Mouse (Mus musculus) regulatory T cell (primary cell): ENCODE results near the gene Tmem221.
"Not testable (repeated sequence)": the region's sequence is repeated elsewhere in the genome, so short reads cannot be mapped to it uniquely, and the experiment has no call there.

Experiments
- in situ Hi-C: fragments of 300-600 bp; cut with MboI, MseI; formaldehyde crosslinking; loops from one replicate; pipeline ENCODE4 v1.15.1; 2025; ENCODE audit warnings: high pct_unique_total_duplicates

Gene Tmem221

DNA sequence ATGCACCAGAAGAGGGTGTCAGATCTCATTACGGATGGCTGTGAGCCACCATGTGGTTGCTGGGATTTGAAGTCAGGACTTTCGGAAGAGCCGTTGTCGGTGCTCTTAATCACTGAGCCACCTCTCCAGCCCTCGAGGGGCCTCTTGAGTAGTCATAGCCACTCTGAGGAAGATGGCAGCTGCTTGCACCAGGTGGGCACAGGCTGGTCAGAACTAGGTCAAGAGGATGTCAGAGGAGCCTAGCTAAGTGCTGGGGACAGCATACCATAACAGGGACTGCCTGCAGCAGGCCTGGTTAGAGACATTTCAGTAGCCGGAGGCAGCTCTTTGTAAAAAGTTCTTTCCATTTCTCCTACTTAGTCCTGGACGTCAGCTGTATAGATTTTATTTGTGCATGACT, 7.9 kb downstream of the Tmem221 start:
- in situ Hi-C loops: no loop called here

DNA sequence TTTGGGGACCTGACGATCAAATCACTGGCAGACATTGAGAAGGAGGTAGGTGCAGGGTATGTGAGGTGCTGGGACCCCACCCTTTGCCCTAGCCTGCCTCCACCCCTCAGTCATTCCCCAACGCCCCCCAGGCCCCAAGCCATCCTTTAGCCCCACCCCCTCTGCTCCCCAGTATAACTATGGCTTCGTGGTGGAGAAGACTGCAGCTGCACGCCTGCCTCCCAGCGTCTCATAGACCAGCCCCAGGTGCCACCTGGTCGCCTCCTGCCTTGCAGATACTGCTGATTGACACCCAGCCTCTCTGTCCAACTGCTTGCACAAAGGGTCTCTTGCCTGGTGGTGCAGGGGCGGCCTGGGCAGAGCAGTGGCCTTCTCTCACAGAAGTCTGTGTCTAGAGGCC, 11.1 kb downstream of the Tmem221 start:
- in situ Hi-C loops: no loop called here

DNA sequence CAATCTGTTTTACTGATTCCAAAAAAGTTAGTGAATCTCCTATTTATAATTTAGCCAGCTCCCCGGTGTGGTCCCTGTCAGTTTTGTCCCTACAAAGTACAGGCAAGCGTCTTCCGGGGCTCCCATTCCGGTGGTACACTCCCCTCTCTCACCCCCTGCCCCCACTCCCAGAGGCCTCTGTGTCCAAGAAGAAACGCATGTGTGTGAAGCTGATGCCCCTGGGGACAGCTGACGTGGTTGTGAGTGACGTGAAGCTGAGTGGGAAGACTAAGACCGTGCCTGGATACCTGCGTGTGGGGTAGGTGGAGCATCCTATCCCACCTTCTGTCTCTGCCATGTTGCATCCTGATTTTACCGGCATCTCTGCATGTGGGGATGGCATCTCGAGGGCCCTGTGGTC, 13.6 kb downstream of the Tmem221 start:
- in situ Hi-C loops: no loop called here

DNA sequence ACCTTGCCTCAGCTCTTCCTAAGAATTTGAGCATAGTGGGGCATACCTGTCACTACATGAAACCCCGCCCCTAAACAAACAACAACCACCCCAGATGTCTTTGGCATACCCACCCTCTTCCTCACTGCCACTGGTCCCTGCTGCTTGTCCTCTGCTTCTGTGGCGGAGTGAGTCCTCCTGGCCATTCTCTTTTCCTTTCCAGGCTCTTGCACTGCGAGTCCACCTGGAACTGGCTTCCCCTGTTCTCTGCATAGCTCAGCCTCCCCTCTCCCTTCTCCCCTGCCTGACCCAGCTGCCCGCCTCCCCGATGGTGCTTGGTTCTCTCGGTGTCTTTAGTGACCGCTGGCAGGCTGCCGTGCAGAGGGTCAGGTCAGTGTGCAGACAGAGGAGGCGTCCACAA, 14.9 kb downstream of the Tmem221 start:
- in situ Hi-C loops: no loop called here

DNA sequence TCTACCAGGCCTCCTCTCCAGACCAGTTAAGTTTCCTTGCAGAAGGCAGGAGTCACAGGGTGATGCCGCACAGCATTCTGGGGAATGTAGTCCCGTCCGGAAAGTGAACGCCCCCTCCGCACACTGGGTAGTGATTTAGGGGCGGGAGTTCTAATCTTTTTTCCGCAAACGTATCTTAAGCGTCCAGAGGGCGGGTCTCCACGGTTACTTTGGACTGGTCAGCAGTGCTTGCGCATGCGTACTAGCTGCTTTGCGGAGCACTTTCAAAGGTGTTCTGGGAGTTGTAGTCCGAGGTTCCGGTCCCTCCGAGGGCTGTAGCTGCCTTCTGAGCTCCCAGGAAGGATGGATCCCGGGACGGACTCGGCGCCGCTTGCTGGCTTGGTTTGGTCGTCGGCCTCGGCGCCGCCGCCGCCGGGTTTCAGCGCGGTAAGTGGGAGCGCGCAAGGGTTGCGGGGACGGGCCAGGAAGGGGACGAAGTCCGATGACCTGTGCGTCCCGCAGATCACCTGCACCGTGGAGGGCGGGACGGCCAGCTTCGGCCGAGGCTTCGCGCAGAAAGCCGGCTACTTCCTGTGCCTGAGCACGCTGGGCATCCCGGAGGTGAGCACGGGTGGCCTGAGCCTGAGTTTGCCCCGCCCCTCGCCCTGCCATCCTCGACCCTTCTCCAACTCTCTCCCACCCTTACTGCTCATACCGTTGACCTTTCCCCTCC, 15.9 kb downstream of the Tmem221 start, which contains the start of gene Mvb12a:
TSS of gene Mvb12a (plus strand) at position 291 of the 712 bp plus-strand sequence.
- in situ Hi-C loops: no loop called here

DNA sequence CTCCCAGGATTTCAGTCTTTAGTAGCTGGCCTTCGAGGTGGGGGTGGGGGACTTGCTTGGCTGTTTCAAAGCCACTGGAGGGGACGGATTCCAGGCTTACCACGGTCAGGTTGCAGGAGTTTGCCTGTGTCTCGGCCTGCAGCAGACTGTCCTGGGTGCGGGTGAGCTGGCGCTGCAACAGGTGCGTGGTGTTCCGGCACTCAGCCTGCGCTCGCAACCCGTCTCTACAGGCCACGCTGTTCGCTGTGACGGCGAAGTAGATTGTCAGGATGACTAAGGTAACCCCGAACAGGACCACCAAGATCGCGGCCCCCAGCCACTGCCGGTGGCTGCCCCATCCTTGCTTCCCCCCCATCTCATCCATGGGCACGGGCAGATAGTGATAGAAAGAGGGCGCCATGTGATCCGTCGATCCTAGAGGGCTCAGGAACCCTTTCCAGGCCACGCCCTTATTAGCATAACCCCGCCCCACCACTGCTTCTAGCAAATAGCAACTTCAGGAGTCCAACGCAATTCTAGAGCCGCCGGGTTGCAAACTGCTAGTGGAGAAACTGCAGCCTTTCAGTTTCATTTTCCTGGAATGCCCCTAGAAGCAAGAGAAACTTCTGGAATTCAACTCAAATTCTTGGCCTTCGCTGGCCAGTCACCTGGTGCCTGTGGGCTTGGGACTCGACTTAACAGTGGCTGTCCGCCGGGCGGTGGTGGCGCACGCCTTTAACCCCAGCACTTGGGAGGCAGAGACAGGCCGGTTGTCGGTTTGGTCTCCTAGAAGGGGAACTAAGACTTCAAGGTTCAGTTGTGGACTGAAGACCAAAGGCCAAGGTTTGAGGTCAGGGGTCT, 21.4 kb downstream of the Tmem221 start, which contains the start of gene Bst2:
TSS of gene Bst2 (minus strand) at position 429 of the 840 bp plus-strand sequence.
- in situ Hi-C loops: no loop called here

DNA sequence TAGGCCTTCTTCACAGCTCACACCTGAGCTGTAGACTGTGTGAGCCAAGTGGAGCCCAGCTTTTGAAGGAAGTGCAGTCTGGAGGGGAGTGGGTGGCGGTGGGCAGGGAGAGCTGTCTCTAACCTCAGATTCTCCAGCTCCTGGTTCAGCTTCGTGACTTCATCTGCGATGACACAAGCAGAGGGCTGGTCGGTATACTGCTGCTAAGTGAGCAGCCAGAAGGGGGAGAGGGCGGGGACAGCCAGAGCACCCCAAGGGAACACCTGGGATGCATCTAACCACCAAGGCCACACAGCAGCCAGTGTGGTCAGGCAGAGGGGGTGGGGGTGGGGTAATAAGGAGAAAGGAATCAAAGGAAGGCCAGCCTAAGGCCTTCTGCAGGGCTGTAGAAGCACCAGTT, 23.0 kb downstream of the Tmem221 start:
- in situ Hi-C loops: no loop called here

DNA sequence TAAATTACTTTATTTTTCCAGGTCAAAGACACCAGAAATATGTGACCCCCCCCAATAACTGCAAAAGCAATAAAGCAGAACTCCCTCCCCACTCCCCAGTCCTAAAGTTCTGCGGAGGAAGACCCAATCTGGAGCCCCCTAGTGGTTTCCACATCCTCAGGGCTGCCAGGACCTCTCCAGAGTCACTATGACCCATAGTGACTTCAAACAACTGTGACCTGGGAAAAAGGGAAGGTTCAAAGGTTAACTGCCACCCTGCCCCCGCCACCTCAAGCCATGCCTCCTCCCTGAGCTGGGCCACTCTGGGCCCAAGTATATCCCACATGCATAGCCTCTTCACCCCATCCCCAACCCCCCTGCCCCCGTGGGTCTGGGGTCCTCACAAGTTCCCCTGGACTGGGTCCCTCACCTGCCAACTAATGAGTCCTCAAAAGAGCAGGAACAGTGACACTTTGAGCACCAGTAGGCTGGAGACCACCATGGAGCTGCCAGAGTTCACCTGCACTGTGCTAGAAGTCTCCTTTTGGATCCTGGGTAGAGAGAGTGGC, 24.3 kb downstream of the Tmem221 start:
- in situ Hi-C loops: no loop called here

DNA sequence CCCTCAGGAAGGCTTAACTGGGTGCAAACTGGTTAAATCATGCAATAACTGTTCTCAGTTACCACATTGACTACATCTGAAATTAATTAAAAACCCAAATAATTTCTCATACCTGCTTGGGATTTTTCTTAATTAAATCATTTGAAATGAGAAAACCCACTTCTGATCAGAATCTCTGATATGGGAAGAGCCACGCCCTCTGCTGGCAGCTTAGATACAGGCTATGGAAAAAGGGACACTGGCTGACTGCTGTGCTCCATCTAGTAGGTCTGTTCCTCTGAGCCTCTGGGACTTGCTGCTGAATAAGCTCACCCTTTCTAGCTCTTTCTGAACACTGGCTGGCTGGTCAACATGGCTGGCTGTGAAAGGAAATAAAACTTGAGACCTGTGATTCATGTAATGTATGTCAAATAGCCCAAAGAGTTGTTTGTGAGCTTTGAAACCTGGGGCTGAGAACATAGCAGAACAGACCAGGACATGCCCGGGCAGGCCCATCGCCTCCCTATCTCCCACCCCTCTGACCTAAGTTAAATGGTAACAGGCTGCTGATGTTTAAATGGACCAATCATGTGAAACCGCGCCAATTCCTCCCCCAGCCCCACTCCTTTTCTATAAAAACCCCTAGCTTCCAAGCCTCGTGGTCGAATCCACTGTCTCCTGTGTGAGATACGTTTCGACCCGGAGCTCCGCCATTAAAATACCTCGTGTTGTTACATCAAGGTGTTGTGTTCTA, 27.8 kb downstream of the Tmem221 start:
- in situ Hi-C loops: not testable (repeated sequence)

DNA sequence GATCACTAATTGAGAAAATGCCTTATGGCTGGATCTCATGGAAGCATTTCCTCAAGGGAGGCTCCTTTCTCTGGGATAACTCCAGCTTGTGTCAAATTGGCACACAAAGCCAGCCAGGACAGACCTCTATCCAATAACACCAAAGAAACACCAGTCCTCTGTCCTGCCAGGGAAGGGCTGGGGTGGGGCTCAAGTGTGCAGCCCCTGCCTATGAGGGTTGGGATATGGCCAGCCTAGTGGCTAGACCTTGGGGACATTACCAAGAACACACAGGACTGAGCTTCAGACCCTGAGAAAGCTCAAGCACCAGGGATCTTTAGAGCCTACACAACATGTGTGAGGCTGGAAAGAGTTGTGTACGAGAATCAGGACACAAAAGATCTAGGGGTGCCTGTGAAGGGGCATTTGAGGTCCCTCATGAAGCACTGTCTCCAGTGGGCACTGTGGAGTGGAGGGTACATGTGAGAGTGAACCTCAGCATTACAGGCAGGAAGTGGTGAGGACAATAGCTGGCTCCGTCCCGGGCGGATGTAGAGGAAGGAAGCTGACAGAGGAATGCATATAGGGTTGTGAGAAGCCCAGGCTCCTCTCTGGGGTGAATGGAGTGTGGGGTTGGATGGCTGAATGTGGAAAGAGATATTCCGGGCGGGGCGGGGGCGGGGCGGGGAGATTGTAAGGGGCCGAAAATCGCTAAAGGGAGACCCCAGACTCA, 30.2 kb downstream of the Tmem221 start:
- in situ Hi-C loops: no loop called here

DNA sequence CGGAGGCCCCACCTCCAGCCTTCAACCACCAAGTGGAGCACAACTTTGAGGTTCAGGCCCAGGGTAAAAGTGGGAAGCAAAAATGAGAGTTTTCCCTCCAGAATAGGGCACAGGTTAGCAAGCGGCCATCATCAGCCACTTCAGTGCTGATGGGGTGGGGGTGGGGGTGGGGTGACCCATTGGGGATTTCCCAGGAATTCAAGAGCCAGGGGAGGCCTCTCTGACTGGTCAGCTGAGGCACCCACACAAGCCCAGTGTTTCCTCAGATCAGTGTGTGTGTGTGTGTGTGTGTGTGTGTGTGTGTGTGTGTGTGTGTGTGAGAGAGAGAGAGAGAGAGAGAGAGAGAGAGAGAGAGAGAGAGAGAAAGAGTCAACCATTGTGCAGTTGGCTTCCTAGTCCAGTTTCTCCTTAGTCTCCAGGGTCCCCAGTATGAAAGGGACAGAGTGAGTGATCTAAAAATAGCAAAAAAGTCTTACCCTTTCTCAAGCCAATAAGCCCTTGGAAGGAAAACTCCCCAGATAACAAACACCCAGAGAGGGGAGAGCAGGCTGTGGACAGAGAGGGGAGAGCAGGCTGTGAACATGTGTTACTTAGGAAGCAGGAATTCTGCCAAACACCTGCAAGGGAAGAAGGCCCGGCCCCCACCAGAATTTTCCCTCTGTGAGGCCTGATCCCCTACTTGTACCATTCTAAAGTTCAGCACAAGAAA, 31.4 kb downstream of the Tmem221 start:
- in situ Hi-C loops: no loop called here

DNA sequence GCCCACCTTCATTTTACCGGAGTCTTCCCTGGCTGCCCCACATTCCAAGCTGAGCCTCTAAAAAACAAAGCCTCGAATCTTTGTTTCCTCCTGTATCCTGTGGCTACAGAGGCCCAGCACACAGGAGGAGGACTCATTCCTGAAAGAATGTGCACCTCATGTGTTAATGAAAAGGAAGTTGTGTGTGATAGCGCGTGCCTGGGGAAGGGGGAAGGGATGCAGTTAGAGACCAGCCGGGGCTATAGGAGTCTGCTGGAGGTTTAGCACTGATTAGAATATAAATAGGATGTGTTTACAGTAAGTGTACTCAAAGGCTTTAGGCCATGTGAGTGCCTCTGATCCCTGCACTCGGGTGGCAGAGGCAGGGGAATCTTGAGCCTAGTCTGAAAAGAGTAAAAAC, 32.4 kb downstream of the Tmem221 start:
- in situ Hi-C loops: no loop called here

DNA sequence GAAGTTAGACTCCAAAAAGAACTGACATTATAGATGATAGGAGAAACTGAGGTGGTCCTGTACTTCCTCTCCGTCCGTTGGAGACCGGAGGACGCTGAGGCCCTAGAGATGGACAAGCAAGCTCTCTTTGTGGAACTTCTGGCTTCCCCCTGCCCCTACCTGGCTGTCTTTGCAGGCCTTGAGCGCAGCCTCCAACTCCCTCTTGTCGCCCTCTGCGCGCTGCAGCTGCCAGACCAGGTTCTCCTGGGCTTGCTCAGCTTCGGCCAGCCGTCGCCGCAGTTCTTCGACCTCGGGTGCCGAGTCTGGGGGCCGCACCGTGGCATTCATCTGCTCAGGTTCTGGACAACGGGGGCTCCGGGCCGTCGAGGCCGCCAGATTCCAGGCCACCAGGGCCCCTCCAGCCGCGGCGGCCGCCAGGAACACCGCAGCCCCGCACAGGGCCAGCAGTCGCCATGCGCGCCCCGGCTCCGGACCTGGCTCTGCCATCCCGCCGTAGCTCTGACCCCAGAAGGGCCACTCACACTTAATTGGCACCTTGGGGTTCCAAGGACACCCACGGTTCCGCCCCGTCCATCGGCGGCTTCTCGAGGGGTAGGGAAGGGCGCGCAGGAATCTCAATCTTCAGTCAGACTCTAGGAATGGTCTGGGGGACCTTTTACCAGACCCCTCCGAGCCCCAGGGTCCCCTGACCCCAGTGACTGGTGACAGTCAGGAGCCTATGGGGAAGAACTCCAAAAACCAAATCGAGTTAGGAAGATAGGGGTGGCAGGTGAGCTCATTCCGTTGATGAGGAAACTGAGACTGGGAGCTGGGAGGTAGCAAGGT, 33.2 kb downstream of the Tmem221 start, which contains the start of gene Ccdc194:
TSS of gene Ccdc194 (minus strand) at position 486 of the 825 bp plus-strand sequence.
- in situ Hi-C loops: no loop called here

DNA sequence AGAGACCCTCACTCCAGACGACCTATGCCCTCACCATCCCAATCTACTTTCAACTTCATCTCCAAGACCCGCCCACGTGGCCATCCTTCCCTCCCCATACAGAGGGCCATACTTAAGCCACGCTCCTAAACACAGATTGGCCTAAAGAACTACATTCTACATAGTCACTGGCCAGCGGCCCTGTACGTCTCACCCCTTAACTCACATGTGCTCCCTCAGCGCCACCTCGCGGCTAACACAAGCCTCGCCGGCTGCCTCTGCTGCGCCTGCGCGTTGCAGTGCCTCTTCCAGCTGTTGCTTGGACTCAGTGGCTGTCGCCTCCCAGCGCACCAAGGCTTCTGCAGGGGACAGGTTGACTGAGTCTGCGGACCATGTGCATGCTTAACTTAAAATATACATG, 37.0 kb downstream of the Tmem221 start:
- in situ Hi-C loops: loop anchor here (5.0 kb wide), 1 partner anchor 74 kb away; no protein-coding TSS in a partner anchor

DNA sequence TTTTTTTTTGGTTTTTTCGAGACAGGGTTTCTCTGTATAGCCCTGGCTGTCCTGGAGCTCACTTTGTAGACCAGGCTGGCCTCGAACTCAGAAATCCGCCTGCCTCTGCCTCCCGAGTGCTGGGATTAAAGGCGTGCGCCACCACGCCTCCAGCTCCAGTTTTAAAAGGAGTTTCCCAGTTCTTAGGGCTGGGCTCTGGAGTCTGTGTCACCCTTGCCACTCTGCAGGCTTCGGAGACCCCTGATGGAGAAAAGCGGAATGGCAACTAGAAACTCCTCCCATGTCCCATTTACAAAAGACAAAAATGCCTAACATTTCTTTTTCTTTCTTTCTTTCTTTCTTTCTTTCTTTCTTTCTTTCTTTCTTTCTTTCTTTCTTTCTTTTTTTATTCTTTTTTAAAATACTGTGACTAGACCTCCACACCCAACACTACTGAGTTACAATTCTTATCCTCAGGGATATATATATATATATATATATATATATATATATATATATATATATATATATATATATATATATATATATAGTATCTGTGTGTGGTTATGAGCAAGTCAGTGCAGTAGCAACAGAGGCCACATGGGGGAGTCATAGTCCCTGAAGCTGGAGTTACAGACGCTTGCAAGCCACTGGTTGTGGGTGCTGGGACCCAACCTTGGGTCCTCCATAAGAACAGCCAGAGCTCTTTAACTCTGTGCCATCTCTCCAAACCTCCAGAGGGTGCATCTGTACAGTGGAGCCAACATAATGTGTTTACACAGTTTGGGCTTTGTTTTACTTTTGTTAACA, 39.4 kb downstream of the Tmem221 start:
- in situ Hi-C loops: not testable (repeated sequence)

DNA sequence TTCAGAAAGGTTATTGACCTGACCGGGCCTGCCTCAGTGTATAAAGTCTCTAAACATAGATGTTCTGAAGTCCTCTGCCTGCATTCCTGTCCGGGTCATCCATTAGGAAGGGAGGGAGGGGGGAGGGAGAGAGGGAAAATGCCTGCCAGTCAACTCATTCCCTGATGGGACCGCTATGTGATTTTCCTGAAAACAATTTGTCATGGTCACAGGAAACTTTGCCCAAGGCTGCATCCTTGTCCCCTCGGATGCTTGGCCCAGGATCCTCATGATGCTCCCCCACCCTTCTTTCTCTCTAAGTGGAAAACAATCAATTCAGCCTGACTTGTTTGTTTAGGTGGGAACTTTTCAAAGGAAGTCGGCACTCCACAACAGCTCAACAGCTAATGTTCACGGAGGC, 41.9 kb downstream of the Tmem221 start:
- in situ Hi-C loops: no loop called here

DNA sequence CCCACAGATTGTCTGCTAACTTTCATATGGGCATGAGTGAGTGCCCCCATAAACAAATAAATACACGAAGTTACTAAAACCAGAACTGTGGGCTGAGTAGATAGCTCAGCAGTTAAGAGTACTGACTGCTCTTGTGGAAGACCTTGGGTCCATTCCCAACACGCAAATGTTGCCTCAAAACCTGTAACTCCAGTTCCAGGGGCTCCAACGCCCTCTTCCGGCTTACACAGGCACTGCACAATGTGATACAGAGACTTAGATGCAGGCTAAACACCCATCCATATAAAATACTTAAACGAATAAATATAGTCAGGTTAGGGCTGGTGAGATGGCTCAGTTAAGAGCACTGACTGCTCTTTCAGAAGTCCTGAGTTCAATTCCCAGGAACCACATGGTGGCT, 43.6 kb downstream of the Tmem221 start:
- in situ Hi-C loops: no loop called here

DNA sequence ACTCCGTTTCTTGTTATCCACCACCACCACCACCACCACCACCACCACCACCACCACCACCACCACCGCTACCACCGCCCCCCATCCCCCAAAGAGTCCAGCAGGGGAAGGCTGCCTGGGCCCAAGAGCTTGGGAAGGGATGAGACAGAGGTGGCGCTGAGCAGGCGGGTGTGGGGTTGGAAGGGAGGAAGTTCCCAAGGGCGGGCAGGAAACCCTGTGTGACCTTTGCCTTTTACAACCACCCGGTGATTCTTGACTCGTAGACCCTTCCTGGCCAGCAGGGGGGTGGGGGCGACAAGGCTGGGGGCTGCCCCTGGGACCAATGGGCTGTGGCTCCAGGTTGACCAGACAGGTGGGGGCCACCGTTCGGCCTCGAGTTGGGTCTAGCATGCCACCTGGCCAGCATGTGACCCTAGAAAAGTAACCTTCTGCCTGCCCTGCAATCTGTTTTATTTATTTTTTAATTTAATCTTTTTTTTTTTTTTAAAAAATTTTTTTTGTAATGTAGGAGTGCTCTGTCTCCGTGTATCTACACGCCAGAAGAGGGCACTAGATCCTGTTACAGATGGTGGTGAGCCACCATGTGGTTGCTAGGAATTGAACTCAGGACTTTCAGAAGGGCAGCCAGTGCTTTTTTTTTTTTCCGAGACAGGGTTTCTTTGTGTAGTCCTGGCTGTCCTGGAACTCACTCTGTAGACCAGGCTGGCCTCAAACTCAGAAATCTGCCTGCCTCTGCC, 45.5 kb downstream of the Tmem221 start:
- in situ Hi-C loops: no loop called here
